25 mouse cellular contexts compared by ENCODE assay signal in genomic region chr8:61552221-61552620, GRCm38 (mm10).
A peak's percentile ranks its signal among the peaks of the same experiment; 100 is the strongest.
DNase-seq lines count a peak whose midpoint lies in the region; ATAC-seq and TF ChIP-seq lines count a peak whose summit lies in the region.
"Had no signal": no experiment of that assay in that cellular context is flagged by ENCODE, and none has a peak within 500 bp of the region (broad histone marks: within the 10 kb centered on the region; RNA-seq: fewer than 3 reads in every experiment).

No protein-coding gene starts in this region.

- peaks cover 7% of the 10 kb centered on the region for H3K9me3 ChIP-seq in midbrain, embryonic 11.5 days (ENCODE audit: control insufficient read depth, low read length)
- H3K9me3 ChIP-seq in midbrain, embryonic 16.5 days (replicated peaks; ENCODE audit: control insufficient read depth, low read length, poor library complexity, severe bottlenecking) = peaks cover 10% of the 10 kb centered on the region
- peaks cover 18% of the 10 kb centered on the region for H3K9me3 ChIP-seq in limb, embryonic 13.5 days
- H3K9me3 ChIP-seq in forebrain, embryonic 16.5 days (ENCODE audit: control insufficient read depth, low read length) = no peaks in the 10 kb centered on the region; the same call in 1 of the 2 replicates
- H3K9me3 ChIP-seq: liver, embryonic 15.5 days had no signal

- peaks cover 19% of the 10 kb centered on the region for H3K36me3 ChIP-seq in midbrain, embryonic 11.5 days (ENCODE audit: control insufficient read depth, insufficient read depth, low read length)
- H3K36me3 ChIP-seq in midbrain, embryonic 16.5 days (ENCODE audit: control insufficient read depth, insufficient read depth, low read length) = peaks cover 4% of the 10 kb centered on the region; the same call in 1 of the 2 replicates
- H3K36me3 ChIP-seq in limb, embryonic 13.5 days = peaks cover 36% of the 10 kb centered on the region
- H3K36me3 ChIP-seq in forebrain, embryonic 16.5 days (ENCODE audit: control insufficient read depth, insufficient read depth) = peaks cover 7% of the 10 kb centered on the region; the same call in 1 of the 2 replicates

- no peak for ATAC-seq in midbrain, embryonic 11.5 days (ENCODE audit: low FRiP score)
- ATAC-seq in midbrain, embryonic 16.5 days = no peak
- ATAC-seq in limb, embryonic 13.5 days (ENCODE audit: low FRiP score, low read depth) = no peak
- no peak for ATAC-seq in forebrain, embryonic 16.5 days
- ATAC-seq: activated CD4-positive, CD25-positive, alpha-beta regulatory T cell, adult 4 months; forebrain, postnatal 0 days; intestine, embryonic 15.5 days; lung, postnatal 0 days; Patski had no signal

- no peak overlapping the region for H3K4me2 ChIP-seq in midbrain, embryonic 11.5 days
- H3K4me2 ChIP-seq in midbrain, embryonic 16.5 days (ENCODE audit: low read length) = no peak overlapping the region
- H3K4me2 ChIP-seq in limb, embryonic 13.5 days (replicated peaks) = no peak overlapping the region
- no peak overlapping the region for H3K4me2 ChIP-seq in forebrain, embryonic 16.5 days (ENCODE audit: low read length)
- H3K4me2 ChIP-seq: hindbrain, embryonic 14.5 days; intestine, embryonic 15.5 days; liver, embryonic 15.5 days; neural tube, embryonic 13.5 days had no signal

- H3K9ac ChIP-seq in midbrain, embryonic 11.5 days (ENCODE audit: low read length) = no peak overlapping the region
- no peak overlapping the region for H3K9ac ChIP-seq in midbrain, embryonic 16.5 days (ENCODE audit: low read depth, low read length)
- H3K9ac ChIP-seq in limb, embryonic 13.5 days = no peak overlapping the region
- H3K9ac ChIP-seq in forebrain, embryonic 16.5 days (replicated peaks; ENCODE audit: low read depth, low read length) = no peak overlapping the region
- H3K9ac ChIP-seq: forebrain, postnatal 0 days; hindbrain, embryonic 14.5 days; intestine, embryonic 15.5 days; liver, embryonic 15.5 days; neural tube, embryonic 13.5 days had no signal

- no peak for DNase-seq in gastrocnemius, adult 2 months
- DNase-seq in gastrocnemius, postnatal 25 days = no peak
- peak; percentile 83 for DNase-seq in midbrain, embryonic 11.5 days (ENCODE audit: low spot score, missing footprints)
- DNase-seq in layer of hippocampus, adult 18-20 months (ENCODE audit: low spot score in 2 of 2) = no peak
- DNase-seq in urinary bladder, postnatal 14 days (ENCODE audit: low spot score) = no peak
- DNase-seq: cerebellum, adult 11 months; cerebellum, postnatal 14 days; embryo, embryonic 11 days; forebrain, postnatal 0 days; gastrocnemius, postnatal 14 days; left cerebral cortex, postnatal 4 days; right cerebral cortex, postnatal 14 days; thymus, adult 2 months had no signal

- no peak for TF ChIP-seq CTCF in gastrocnemius, adult 2 months (IDR thresholded peaks at IDR 0.05)

- peak overlapping the region; percentile 50 for H3K27ac ChIP-seq in gastrocnemius, adult 2 months
- no peak overlapping the region for H3K27ac ChIP-seq in midbrain, embryonic 11.5 days (ENCODE audit: low read depth, low read length)
- no peak overlapping the region for H3K27ac ChIP-seq in midbrain, embryonic 16.5 days (ENCODE audit: low read length)
- H3K27ac ChIP-seq in limb, embryonic 13.5 days = peak overlapping the region; percentile 33; the same call in 1 of the 2 replicates
- H3K27ac ChIP-seq in forebrain, embryonic 16.5 days (ENCODE audit: low read length) = no peak overlapping the region
- H3K27ac ChIP-seq: heart, embryonic 10.5 days; hindbrain, embryonic 14.5 days; intestine, embryonic 15.5 days; layer of hippocampus, adult 2 months; liver, embryonic 15.5 days; neural tube, embryonic 13.5 days had no signal

- no peak overlapping the region for H3K4me3 ChIP-seq in gastrocnemius, adult 2 months
- no peak overlapping the region for H3K4me3 ChIP-seq in midbrain, embryonic 11.5 days (ENCODE audit: low read depth, low read length)
- H3K4me3 ChIP-seq in midbrain, embryonic 16.5 days (ENCODE audit: low read depth, low read length) = no peak overlapping the region
- no peak overlapping the region for H3K4me3 ChIP-seq in limb, embryonic 13.5 days
- no peak overlapping the region for H3K4me3 ChIP-seq in forebrain, embryonic 16.5 days (replicated peaks; ENCODE audit: low read length)
- H3K4me3 ChIP-seq: heart, embryonic 10.5 days; intestine, embryonic 15.5 days; layer of hippocampus, adult 2 months; liver, embryonic 15.5 days; neural tube, embryonic 13.5 days had no signal

- 71% methylated on average over 6 of the region's 6 CpGs for WGBS in midbrain, embryonic 11.5 days
- 63% methylated on average over 6 of the region's 6 CpGs for WGBS in midbrain, embryonic 16.5 days
- WGBS in limb, embryonic 13.5 days = 17% methylated on average over 6 of the region's 6 CpGs
- WGBS in forebrain, embryonic 16.5 days = 72% methylated on average over 6 of the region's 6 CpGs

- H3K27me3 ChIP-seq in midbrain, embryonic 11.5 days (ENCODE audit: control insufficient read depth, insufficient read depth, low read length) = no peaks in the 10 kb centered on the region
- H3K27me3 ChIP-seq in midbrain, embryonic 16.5 days (ENCODE audit: control insufficient read depth, insufficient read depth, low read depth, low read length) = no peaks in the 10 kb centered on the region
- H3K27me3 ChIP-seq in limb, embryonic 13.5 days = no peaks in the 10 kb centered on the region
- H3K27me3 ChIP-seq in forebrain, embryonic 16.5 days (replicated peaks; ENCODE audit: control insufficient read depth, insufficient read depth, low read length) = no peaks in the 10 kb centered on the region
- H3K27me3 ChIP-seq: intestine, embryonic 15.5 days; liver, embryonic 15.5 days; neural tube, embryonic 13.5 days; Patski had no signal

- H3K4me1 ChIP-seq in midbrain, embryonic 11.5 days (ENCODE audit: control insufficient read depth, insufficient read depth, low read length) = peaks cover 3% of the 10 kb centered on the region; the same call in 1 of the 2 replicates
- peaks cover 5% of the 10 kb centered on the region for H3K4me1 ChIP-seq in midbrain, embryonic 16.5 days (ENCODE audit: control insufficient read depth, insufficient read depth, low read length)
- peaks cover 33% of the 10 kb centered on the region for H3K4me1 ChIP-seq in limb, embryonic 13.5 days
- no peaks in the 10 kb centered on the region for H3K4me1 ChIP-seq in forebrain, embryonic 16.5 days (replicated peaks; ENCODE audit: control insufficient read depth, insufficient read depth, low read length)
- H3K4me1 ChIP-seq: liver, embryonic 15.5 days had no signal

- intact Hi-C loops in gastrocnemius, adult 2 months (cut with DNase I) = no loop called here

Comparison
In these comparisons a context has a peak if more than half of its experiments do, and no peak if none do; other contexts are left out.
1. H3K27ac ChIP-seq: peak in gastrocnemius, adult 2 months (single experiment) and limb, embryonic 13.5 days (single experiment); none in midbrain, embryonic 11.5 days (single experiment), midbrain, embryonic 16.5 days (single experiment) and forebrain, embryonic 16.5 days (single experiment).